Comparison of ENCODE assay signal across 18 mouse cellular contexts in the genomic region with DNA sequence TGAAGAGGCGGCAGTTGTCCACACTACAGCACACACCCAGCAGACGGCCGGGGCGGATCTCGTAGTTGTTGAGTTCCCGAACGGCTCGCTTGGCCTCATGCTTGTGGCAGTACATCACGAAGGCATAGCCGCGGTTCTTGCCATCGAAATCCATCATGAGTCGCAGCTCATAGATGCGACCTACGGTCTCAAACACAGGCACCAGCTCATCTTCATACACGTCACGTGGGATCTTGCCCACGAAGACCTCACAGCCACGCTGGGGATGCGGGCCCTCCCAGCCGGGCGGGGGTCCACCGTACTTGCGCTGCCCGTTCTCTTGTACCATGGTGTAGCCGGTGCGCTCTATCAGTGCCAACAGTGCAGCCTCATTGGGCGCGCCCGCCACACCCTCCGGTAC. TPM values are rescaled to one million over a fixed set of nuclear protein-coding genes. Genes with fewer than 3 reads are reported as not detected.
"Had no signal": no experiment of that assay in that cellular context is flagged by ENCODE, and none has a peak within 500 bp of the region (broad histone marks: within the 10 kb centered on the region; RNA-seq: fewer than 3 reads in every experiment).

No protein-coding gene starts in this region.

- H3K36me3 ChIP-seq: midbrain, embryonic 13.5 days had no signal

- H3K4me2 ChIP-seq: lung, embryonic 14.5 days; midbrain, embryonic 11.5 days; midbrain, embryonic 13.5 days; neural tube, embryonic 12.5 days; stomach, embryonic 15.5 days had no signal

- DNase-seq: lung, adult 18-20 months; lung, embryonic 14.5 days; lung, postnatal 10 days; lung, postnatal 4 days; right cerebral cortex, postnatal 14 days; thymus, adult 2 months; thymus, postnatal 14 days; thymus, postnatal 36 days had no signal

- H3K4me1 ChIP-seq: midbrain, embryonic 13.5 days; neural tube, embryonic 12.5 days; stomach, embryonic 15.5 days had no signal

- H3K27ac ChIP-seq: liver, embryonic 14.5 days; midbrain, embryonic 13.5 days; neural tube, embryonic 12.5 days; stomach, embryonic 15.5 days; stomach, postnatal 0 days had no signal

- H3K4me3 ChIP-seq: midbrain, embryonic 13.5 days; myocyte; neural tube, embryonic 12.5 days; stomach, embryonic 15.5 days had no signal

- ATAC-seq: midbrain, embryonic 13.5 days; midbrain, embryonic 16.5 days had no signal

- H3K27me3 ChIP-seq: midbrain, embryonic 13.5 days; neural tube, embryonic 12.5 days; stomach, embryonic 15.5 days had no signal

- H3K9me3 ChIP-seq: stomach, embryonic 15.5 days had no signal

- H3K9ac ChIP-seq: liver, embryonic 14.5 days; lung, embryonic 14.5 days; midbrain, embryonic 13.5 days; neural tube, embryonic 12.5 days; stomach, embryonic 15.5 days had no signal

RNA-seq across cellular contexts. Expression of a gene that starts 22.7 kb away (rescaled TPM):
- total RNA-seq: megakaryocyte-erythroid progenitor cell, adult 5-6 weeks had no signal
- polyA plus RNA-seq: midbrain, embryonic 11.5 days; midbrain, embryonic 16.5 days; neural tube, embryonic 14.5 days had no signal
